Mouse (Mus musculus) stomach, postnatal 0 days (tissue): ENCODE measurements around the gene Surf2.
"Not testable (repeated sequence)": the region's sequence is repeated elsewhere in the genome, so short reads cannot be mapped to it uniquely, and the experiment has no call there.

Source experiments
- CTCF ChIP-seq: IDR thresholded peaks from 2 replicates; pipeline ENCODE4 v1.5.1; 2016; ENCODE audit warnings: antibody characterized with exemption, low read depth, mild to moderate bottlenecking, moderate library complexity
- EP300 ChIP-seq: optimal IDR thresholded peaks from 2 replicates; pipeline ENCODE3; 2016; ENCODE audit warnings: antibody characterized with exemption

- not testable (repeated sequence) for TF ChIP-seq CTCF, EP300
Observed at GRCm38 (mm10) chr2:26886170-26886569, 30.0 kb upstream of the Surf2 start.
